Mouse (Mus musculus): ENCODE measurements around the gene Bad. TPM values are rescaled to one million over a fixed set of nuclear protein-coding genes. Genes with fewer than 3 reads are reported as not detected.

The Bad gene
- polyA plus RNA-seq, 1 experiment from 2014 or later: 79.0 TPM

- H3K4me1 ChIP-seq (replicated peaks; ENCODE audit: control insufficient read depth, insufficient read depth): peaks cover 1% of the 10 kb centered on the region; the same call in 1 of the 2 replicates
- H3K36me3 ChIP-seq (ENCODE audit: control insufficient read depth, insufficient read depth, low read length): peaks cover 7% of the 10 kb centered on the region; the same call in 1 of the 2 replicates
- no peak overlapping the region for H3K4me3 ChIP-seq (ENCODE audit: low read depth, low read length)
- H3K9ac ChIP-seq (ENCODE audit: low read length): no peak overlapping the region
- no peak for ATAC-seq (ENCODE audit: low FRiP score, low TSS enrichment)
- H3K27ac ChIP-seq (replicated peaks): no peak overlapping the region
- no peaks in the 10 kb centered on the region for H3K9me3 ChIP-seq (ENCODE audit: control insufficient read depth, low read length)
- no peak overlapping the region for H3K4me2 ChIP-seq (replicated peaks; ENCODE audit: low read depth)
- H3K27me3 ChIP-seq (ENCODE audit: control insufficient read depth, insufficient read depth, low read length): no peaks in the 10 kb centered on the region
- WGBS: 86% methylated on average over 1 of the region's 1 CpGs
- no peak for DNase-seq (ENCODE audit: low spot score)
- TF ChIP-seq EP300 (optimal IDR thresholded peaks at IDR 0.05): no peak
- TF ChIP-seq CTCF (IDR thresholded peaks at IDR 0.05; ENCODE audit: low read depth): no peak
Observed at GRCm38 (mm10) chr19:6903031-6903430, 38.6 kb upstream of the Bad start.

GRCm38 (mm10) chr19:6904846-6905245, 36.8 kb upstream of the Bad start:
- Histone ChIP-seq H3K9ac (ENCODE audit: low read length) (no peak overlapping the region), H3K9me3 (ENCODE audit: control insufficient read depth, low read length) (no peaks in the 10 kb centered on the region), H3K27me3 (ENCODE audit: control insufficient read depth, insufficient read depth, low read length) (no peaks in the 10 kb centered on the region), H3K4me3 (ENCODE audit: low read depth, low read length) (no peak overlapping the region), H3K36me3 (ENCODE audit: control insufficient read depth, insufficient read depth, low read length) (peaks cover 7% of the 10 kb centered on the region; the same call in 1 of the 2 replicates), H3K27ac (replicated peaks) (no peak overlapping the region), H3K4me1 (replicated peaks; ENCODE audit: control insufficient read depth, insufficient read depth) (peaks cover 4% of the 10 kb centered on the region; the same call in 1 of the 2 replicates), H3K4me2 (replicated peaks; ENCODE audit: low read depth) (no peak overlapping the region)
- ATAC-seq (ENCODE audit: low FRiP score, low TSS enrichment): no peak
- TF ChIP-seq CTCF (IDR thresholded peaks at IDR 0.05; ENCODE audit: low read depth): no peak
- TF ChIP-seq EP300 (optimal IDR thresholded peaks at IDR 0.05): no peak
- DNase-seq (ENCODE audit: low spot score): no peak
- WGBS: 84% methylated on average over 2 of the region's 2 CpGs

GRCm38 (mm10) chr19:6905498-6906159, 36.0 kb upstream of the Bad start:
- DNase-seq (ENCODE audit: low spot score): no peak
- no peaks in the 10 kb centered on the region for H3K9me3 ChIP-seq (ENCODE audit: control insufficient read depth, low read length)
- no peak overlapping the region for H3K9ac ChIP-seq (ENCODE audit: low read length)
- no peak overlapping the region for H3K4me2 ChIP-seq (replicated peaks; ENCODE audit: low read depth)
- 87% methylated on average over 11 of the region's 11 CpGs for WGBS
- peaks cover 7% of the 10 kb centered on the region; the same call in 1 of the 2 replicates for H3K36me3 ChIP-seq (ENCODE audit: control insufficient read depth, insufficient read depth, low read length)
- H3K27me3 ChIP-seq (ENCODE audit: control insufficient read depth, insufficient read depth, low read length): no peaks in the 10 kb centered on the region
- H3K27ac ChIP-seq (replicated peaks): no peak overlapping the region
- no peak for ATAC-seq (ENCODE audit: low FRiP score, low TSS enrichment)
- no peak overlapping the region for H3K4me3 ChIP-seq (ENCODE audit: low read depth, low read length)
- peaks cover 4% of the 10 kb centered on the region; the same call in 1 of the 2 replicates for H3K4me1 ChIP-seq (replicated peaks; ENCODE audit: control insufficient read depth, insufficient read depth)
- no peak for TF ChIP-seq EP300 (optimal IDR thresholded peaks at IDR 0.05)
- no peak for TF ChIP-seq CTCF (IDR thresholded peaks at IDR 0.05; ENCODE audit: low read depth)

- Histone ChIP-seq H3K4me3 (ENCODE audit: low read depth, low read length) (no peak overlapping the region), H3K36me3 (ENCODE audit: control insufficient read depth, insufficient read depth, low read length) (peaks cover 9% of the 10 kb centered on the region; the same call in 1 of the 2 replicates), H3K9ac (ENCODE audit: low read length) (no peak overlapping the region), H3K27me3 (ENCODE audit: control insufficient read depth, insufficient read depth, low read length) (no peaks in the 10 kb centered on the region), H3K4me1 (replicated peaks; ENCODE audit: control insufficient read depth, insufficient read depth) (peaks cover 4% of the 10 kb centered on the region; the same call in 1 of the 2 replicates), H3K27ac (replicated peaks) (no peak overlapping the region), H3K9me3 (ENCODE audit: control insufficient read depth, low read length) (no peaks in the 10 kb centered on the region), H3K4me2 (replicated peaks; ENCODE audit: low read depth) (no peak overlapping the region)
- 75% methylated on average over 3 of the region's 3 CpGs for WGBS
- ATAC-seq (ENCODE audit: low FRiP score, low TSS enrichment) (no peak), DNase-seq (ENCODE audit: low spot score) (no peak)
- TF ChIP-seq EP300 (optimal IDR thresholded peaks at IDR 0.05): no peak
- TF ChIP-seq CTCF (IDR thresholded peaks at IDR 0.05; ENCODE audit: low read depth): no peak
Observed at GRCm38 (mm10) chr19:6906199-6906598, 35.5 kb upstream of the Bad start.

- no peak for TF ChIP-seq CTCF (IDR thresholded peaks at IDR 0.05; ENCODE audit: low read depth)
- ATAC-seq (ENCODE audit: low FRiP score, low TSS enrichment): no peak
- WGBS: 93% methylated on average over 8 of the region's 8 CpGs
- no peaks in the 10 kb centered on the region for H3K9me3 ChIP-seq (ENCODE audit: control insufficient read depth, low read length)
- no peak overlapping the region for H3K27ac ChIP-seq (replicated peaks)
- H3K4me3 ChIP-seq (ENCODE audit: low read depth, low read length): no peak overlapping the region
- peaks cover 4% of the 10 kb centered on the region; the same call in 1 of the 2 replicates for H3K4me1 ChIP-seq (replicated peaks; ENCODE audit: control insufficient read depth, insufficient read depth)
- H3K36me3 ChIP-seq (ENCODE audit: control insufficient read depth, insufficient read depth, low read length): peaks cover 11% of the 10 kb centered on the region; the same call in 1 of the 2 replicates
- peak; percentile 15 for DNase-seq (ENCODE audit: low spot score)
- no peak overlapping the region for H3K9ac ChIP-seq (ENCODE audit: low read length)
- H3K4me2 ChIP-seq (replicated peaks; ENCODE audit: low read depth): no peak overlapping the region
- no peaks in the 10 kb centered on the region for H3K27me3 ChIP-seq (ENCODE audit: control insufficient read depth, insufficient read depth, low read length)
Observed at GRCm38 (mm10) chr19:6907094-6907493, 34.6 kb upstream of the Bad start.
